ENCODE assay signal across 18 mouse cellular contexts in genomic region chr15:50246418-50247186, GRCm38 (mm10).
DNase-seq lines count a peak whose midpoint lies in the region; ATAC-seq and TF ChIP-seq lines count a peak whose summit lies in the region.
"Had no signal": no experiment of that assay in that cellular context is flagged by ENCODE, and none has a peak within 500 bp of the region (broad histone marks: within the 10 kb centered on the region; RNA-seq: fewer than 3 reads in every experiment).

No protein-coding gene starts in this region.

- H3K9ac ChIP-seq in heart, adult 2 months (ENCODE audit: low read depth, low read length): no peak overlapping the region
- no peak overlapping the region for H3K9ac ChIP-seq in midbrain, embryonic 14.5 days (replicated peaks; ENCODE audit: low read length)
- H3K9ac ChIP-seq in stomach, postnatal 0 days (ENCODE audit: low read length): no peak overlapping the region
- H3K9ac ChIP-seq: forebrain, embryonic 15.5 days; heart, embryonic 15.5 days; liver, embryonic 15.5 days; neural tube, embryonic 15.5 days had no signal

- no peaks in the 10 kb centered on the region for H3K4me1 ChIP-seq in heart, adult 2 months (ENCODE audit: control insufficient read depth, insufficient read depth, low read length)
- no peaks in the 10 kb centered on the region for H3K4me1 ChIP-seq in heart, embryonic 10.5 days
- no peaks in the 10 kb centered on the region for H3K4me1 ChIP-seq in midbrain, embryonic 14.5 days (ENCODE audit: control insufficient read depth, insufficient read depth, low read length)
- no peaks in the 10 kb centered on the region for H3K4me1 ChIP-seq in stomach, postnatal 0 days (replicated peaks; ENCODE audit: control insufficient read depth, insufficient read depth)
- H3K4me1 ChIP-seq: forebrain, embryonic 15.5 days; heart, embryonic 15.5 days; liver, embryonic 15.5 days; neural tube, embryonic 15.5 days had no signal

- no peaks in the 10 kb centered on the region for H3K9me3 ChIP-seq in heart, embryonic 10.5 days
- H3K9me3 ChIP-seq in midbrain, embryonic 14.5 days (ENCODE audit: control insufficient read depth, low read length): no peaks in the 10 kb centered on the region
- H3K9me3 ChIP-seq in stomach, postnatal 0 days (ENCODE audit: control insufficient read depth, low read length): no peaks in the 10 kb centered on the region
- H3K9me3 ChIP-seq: forebrain, embryonic 15.5 days; heart, embryonic 15.5 days; liver, embryonic 15.5 days; neural tube, embryonic 15.5 days had no signal

- H3K27me3 ChIP-seq in heart, adult 2 months (ENCODE audit: control insufficient read depth, insufficient read depth, low read length): no peaks in the 10 kb centered on the region
- H3K27me3 ChIP-seq in heart, embryonic 10.5 days (ENCODE audit: insufficient read depth, poor library complexity, severe bottlenecking): no peaks in the 10 kb centered on the region
- H3K27me3 ChIP-seq in myocyte (ENCODE audit: control insufficient read depth, insufficient read depth, insufficient read length): no peaks in the 10 kb centered on the region
- no peaks in the 10 kb centered on the region for H3K27me3 ChIP-seq in midbrain, embryonic 14.5 days (ENCODE audit: control insufficient read depth, insufficient read depth, low read length)
- no peaks in the 10 kb centered on the region for H3K27me3 ChIP-seq in stomach, postnatal 0 days (ENCODE audit: control insufficient read depth, insufficient read depth, low read length)
- H3K27me3 ChIP-seq: forebrain, embryonic 15.5 days; heart, embryonic 15.5 days; liver, embryonic 15.5 days; neural tube, embryonic 15.5 days had no signal

- H3K4me3 ChIP-seq in heart, adult 2 months: no peak overlapping the region
- H3K4me3 ChIP-seq in heart, embryonic 10.5 days: no peak overlapping the region
- H3K4me3 ChIP-seq in myocyte: no peak overlapping the region
- no peak overlapping the region for H3K4me3 ChIP-seq in midbrain, embryonic 14.5 days (replicated peaks; ENCODE audit: low read depth, low read length)
- H3K4me3 ChIP-seq in stomach, postnatal 0 days (ENCODE audit: low read depth, low read length): no peak overlapping the region
- H3K4me3 ChIP-seq: forebrain, embryonic 15.5 days; heart, embryonic 15.5 days; liver, embryonic 15.5 days; neural tube, embryonic 15.5 days had no signal

- H3K79me2 ChIP-seq in heart, adult 2 months (replicated peaks; ENCODE audit: control insufficient read depth, insufficient read depth, low read length): no peaks in the 10 kb centered on the region
- H3K79me2 ChIP-seq in myocyte (ENCODE audit: control insufficient read depth, insufficient read depth): no peaks in the 10 kb centered on the region

- TF ChIP-seq CTCF in heart, adult 2 months (IDR thresholded peaks at IDR 0.05): no peak
- no peak for TF ChIP-seq CTCF in stomach, postnatal 0 days (IDR thresholded peaks at IDR 0.05; ENCODE audit: low read depth)

- no peaks in the 10 kb centered on the region for H3K36me3 ChIP-seq in heart, adult 2 months (ENCODE audit: control insufficient read depth, insufficient read depth, low read length)
- no peaks in the 10 kb centered on the region for H3K36me3 ChIP-seq in heart, embryonic 10.5 days
- H3K36me3 ChIP-seq in myocyte (ENCODE audit: control insufficient read depth, insufficient read depth): no peaks in the 10 kb centered on the region
- no peaks in the 10 kb centered on the region for H3K36me3 ChIP-seq in midbrain, embryonic 14.5 days (ENCODE audit: control insufficient read depth, insufficient read depth, low read length)
- H3K36me3 ChIP-seq in stomach, postnatal 0 days (ENCODE audit: control insufficient read depth, insufficient read depth, low read length): no peaks in the 10 kb centered on the region
- H3K36me3 ChIP-seq: forebrain, embryonic 15.5 days; heart, embryonic 15.5 days; liver, embryonic 15.5 days; neural tube, embryonic 15.5 days had no signal

- intact Hi-C loops in heart, adult 2 months (cut with DNase I): no loop called here
- intact Hi-C loops in gastrocnemius, postnatal 14 days (cut with DNase I; ENCODE audit: low total_unique reads): no loop called here

- peak overlapping the region; percentile 26; the same call in 1 of the 2 replicates for H3K27ac ChIP-seq in heart, adult 2 months
- H3K27ac ChIP-seq in heart, embryonic 10.5 days: no peak overlapping the region
- H3K27ac ChIP-seq in midbrain, embryonic 14.5 days (replicated peaks; ENCODE audit: low read depth, low read length): no peak overlapping the region
- H3K27ac ChIP-seq in stomach, postnatal 0 days (replicated peaks): no peak overlapping the region
- H3K27ac ChIP-seq: forebrain, embryonic 15.5 days; heart, embryonic 15.5 days; hindbrain, postnatal 0 days; liver, embryonic 15.5 days; macrophage; neural tube, embryonic 15.5 days had no signal

- WGBS in heart, adult 2 months: 61% methylated on average over 15 of the region's 15 CpGs
- WGBS in heart, embryonic 10.5 days: 81% methylated on average over 15 of the region's 15 CpGs
- WGBS in midbrain, embryonic 14.5 days: 91% methylated on average over 15 of the region's 15 CpGs
- 68% methylated on average over 15 of the region's 15 CpGs for WGBS in stomach, postnatal 0 days

- no peak for ATAC-seq in midbrain, embryonic 14.5 days (ENCODE audit: low FRiP score, low TSS enrichment)
- ATAC-seq in stomach, postnatal 0 days (ENCODE audit: low FRiP score, low TSS enrichment): no peak
- ATAC-seq: forebrain, embryonic 15.5 days; hindbrain, postnatal 0 days had no signal

- DNase-seq in heart, adult 2 months: peak; percentile 14 to 19
- no peak for DNase-seq in heart, embryonic 10.5 days (ENCODE audit: low spot score)
- DNase-seq in adrenal gland, postnatal 10 days: peak; percentile 41
- peak; percentile 20 for DNase-seq in gastrocnemius, postnatal 14 days
- DNase-seq in midbrain, embryonic 14.5 days: no peak
- DNase-seq in stomach, postnatal 0 days (ENCODE audit: low spot score): no peak
- DNase-seq in layer of hippocampus, adult 8-10 months (ENCODE audit: low spot score in 2 of 2): no peak
- DNase-seq: cerebellum, adult 8-10 months; kidney, adult 9 months; layer of hippocampus, adult 9-11 months; thymus, adult 2 months had no signal

- TF ChIP-seq EP300 in heart, adult 2 months (IDR thresholded peaks at IDR 0.05; ENCODE audit: insufficient read depth, low read depth, low read length): no peak
- no peak for TF ChIP-seq EP300 in stomach, postnatal 0 days (optimal IDR thresholded peaks at IDR 0.05)

- H3K4me2 ChIP-seq in myocyte (ENCODE audit: low read depth): peak overlapping the region; percentile 79
- no peak overlapping the region for H3K4me2 ChIP-seq in midbrain, embryonic 14.5 days (ENCODE audit: low read length)
- no peak overlapping the region for H3K4me2 ChIP-seq in stomach, postnatal 0 days (replicated peaks; ENCODE audit: low read depth)
- H3K4me2 ChIP-seq: forebrain, embryonic 15.5 days; heart, embryonic 15.5 days; liver, embryonic 15.5 days; neural tube, embryonic 15.5 days had no signal

- no peak overlapping the region for H3ac ChIP-seq in myocyte (ENCODE audit: control insufficient read depth, insufficient read length)

- TF ChIP-seq POLR2A in heart, adult 2 months (IDR thresholded peaks at IDR 0.05; ENCODE audit: insufficient read depth, low read depth, low read length): no peak
- no peak for TF ChIP-seq POLR2A in myocyte (IDR thresholded peaks at IDR 0.05; ENCODE audit: insufficient read length, low read depth)

TF ChIP-seq in myocyte, 11 proteins besides CTCF, POLR2A, EP300 and RAD21:
- TF ChIP-seq E2F4 (IDR thresholded peaks at IDR 0.05; ENCODE audit: insufficient read depth) (no peak), MYOD1 (IDR thresholded peaks at IDR 0.05; ENCODE audit: control insufficient read depth in 1 of 3, insufficient read length in 2 of 3, low read depth in 2 of 3) (no peak), CEBPB (IDR thresholded peaks at IDR 0.05; ENCODE audit: insufficient read depth, poor library complexity, severe bottlenecking) (0 out of 2 replicates have a peak, but pooled peaks have one; percentile 42), MYOG (IDR thresholded peaks at IDR 0.05; ENCODE audit: control insufficient read depth in 1 of 3, insufficient read depth in 1 of 3, insufficient read length in 2 of 3, low read depth in 2 of 3) (no peak)
TF ChIP-seq in myocyte: peak in this region for 1.

Comparison
In these comparisons a context has a peak if more than half of its experiments do, and no peak if none do; other contexts are left out.
1. DNase-seq: peak in heart, adult 2 months (2 of 2), adrenal gland, postnatal 10 days (single experiment) and gastrocnemius, postnatal 14 days (single experiment); none in heart, embryonic 10.5 days (single experiment), midbrain, embryonic 14.5 days (single experiment), stomach, postnatal 0 days (single experiment) and layer of hippocampus, adult 8-10 months (0 of 2).